Mouse (Mus musculus) hindbrain, embryonic 10.5 days (tissue): ENCODE measurements around the gene Nckap5. TPM values are rescaled to one million over a fixed set of nuclear protein-coding genes. Genes with fewer than 3 reads are reported as not detected.

Source experiments
- DNase-seq: peaks from one replicate; pipeline ENCODE4 v3.0.0-alpha.2; 2017; ENCODE audit warnings: low spot score
- H3K27ac ChIP-seq: fragments of 300-500 bp; sonication (generic); 2 replicates; pipeline ENCODE4 v1.5.1; 2016; ENCODE audit warnings: mild to moderate bottlenecking, moderate library complexity
- H3K27me3 ChIP-seq: fragments of 300-500 bp; sonication (generic); 2 replicates; pipeline ENCODE4 v1.6.1; 2016; ENCODE audit warnings: mild to moderate bottlenecking; ENCODE audit not compliant: poor library complexity, insufficient read depth, severe bottlenecking
- H3K36me3 ChIP-seq: fragments of 300-500 bp; sonication (generic); 2 replicates; pipeline ENCODE4 v1.6.1; 2016; ENCODE audit warnings: mild to moderate bottlenecking, moderate library complexity
- H3K4me1 ChIP-seq: fragments of 300-500 bp; sonication (generic); replicated peaks from 2 replicates; pipeline ENCODE4 v1.6.1; 2016; ENCODE audit warnings: mild to moderate bottlenecking
- H3K4me3 ChIP-seq: fragments of 300-500 bp; sonication (generic); 2 replicates; pipeline ENCODE4 v1.5.1; 2016; ENCODE audit warnings: mild to moderate bottlenecking, moderate library complexity
- H3K9me3 ChIP-seq: fragments of 300-500 bp; sonication (generic); 2 replicates; pipeline ENCODE4 v1.6.1; 2016; ENCODE audit warnings: mild to moderate bottlenecking, moderate library complexity
- WGBS: fragments of 180-500 bp; shearing (Covaris S2); methylation state at CpG from one replicate; pipeline ENCODE4 v1.1.7; 2016; 5-methylcytosine and 5-hydroxymethylcytosine counted together
- polyA plus RNA-seq: library from polyadenylated mRNA; unstranded; fragments of >200 nt; fragmentation: Nextera tagmentation; extraction: Ambion mirVana; gene quantifications from 2 replicates; pipeline ENCODE4 v1.2.1, GENCODE M21; 2016

Nckap5 gene
- polyA plus RNA-seq, 1 experiment from 2014 or later: 20.8 TPM

DNA sequence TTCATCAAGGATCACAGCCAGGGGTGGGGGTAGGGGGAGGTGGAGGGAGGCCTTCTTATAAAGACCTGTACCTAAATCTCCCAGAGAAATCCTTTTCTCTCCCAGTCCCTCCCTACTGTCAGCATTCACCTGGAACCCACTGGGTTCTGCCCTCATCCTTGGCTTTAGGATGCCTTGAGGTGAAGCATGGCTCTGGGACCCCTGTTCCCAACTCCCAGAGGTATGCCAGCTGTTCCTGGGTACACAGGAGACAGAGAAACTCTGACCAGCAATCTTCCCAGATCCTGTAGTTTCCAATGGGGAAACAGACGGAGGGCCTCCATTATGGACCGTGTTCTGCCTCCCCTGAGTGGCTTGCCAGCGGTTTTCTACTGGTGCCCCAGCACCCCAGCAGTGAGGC is 909.9 kb downstream of the Nckap5 start:
- DNase-seq: no peak
- H3K36me3 ChIP-seq: peaks cover 12% of the 10 kb centered on the region
- H3K27ac ChIP-seq: no peak overlapping the region
- peaks cover 9% of the 10 kb centered on the region; the same call in 1 of the 2 replicates for H3K9me3 ChIP-seq
- no peak overlapping the region for H3K4me3 ChIP-seq
- peaks cover 2% of the 10 kb centered on the region; the same call in 1 of the 2 replicates for H3K27me3 ChIP-seq
- WGBS: 92% methylated on average over 3 of the region's 3 CpGs
- no peaks in the 10 kb centered on the region for H3K4me1 ChIP-seq

DNA sequence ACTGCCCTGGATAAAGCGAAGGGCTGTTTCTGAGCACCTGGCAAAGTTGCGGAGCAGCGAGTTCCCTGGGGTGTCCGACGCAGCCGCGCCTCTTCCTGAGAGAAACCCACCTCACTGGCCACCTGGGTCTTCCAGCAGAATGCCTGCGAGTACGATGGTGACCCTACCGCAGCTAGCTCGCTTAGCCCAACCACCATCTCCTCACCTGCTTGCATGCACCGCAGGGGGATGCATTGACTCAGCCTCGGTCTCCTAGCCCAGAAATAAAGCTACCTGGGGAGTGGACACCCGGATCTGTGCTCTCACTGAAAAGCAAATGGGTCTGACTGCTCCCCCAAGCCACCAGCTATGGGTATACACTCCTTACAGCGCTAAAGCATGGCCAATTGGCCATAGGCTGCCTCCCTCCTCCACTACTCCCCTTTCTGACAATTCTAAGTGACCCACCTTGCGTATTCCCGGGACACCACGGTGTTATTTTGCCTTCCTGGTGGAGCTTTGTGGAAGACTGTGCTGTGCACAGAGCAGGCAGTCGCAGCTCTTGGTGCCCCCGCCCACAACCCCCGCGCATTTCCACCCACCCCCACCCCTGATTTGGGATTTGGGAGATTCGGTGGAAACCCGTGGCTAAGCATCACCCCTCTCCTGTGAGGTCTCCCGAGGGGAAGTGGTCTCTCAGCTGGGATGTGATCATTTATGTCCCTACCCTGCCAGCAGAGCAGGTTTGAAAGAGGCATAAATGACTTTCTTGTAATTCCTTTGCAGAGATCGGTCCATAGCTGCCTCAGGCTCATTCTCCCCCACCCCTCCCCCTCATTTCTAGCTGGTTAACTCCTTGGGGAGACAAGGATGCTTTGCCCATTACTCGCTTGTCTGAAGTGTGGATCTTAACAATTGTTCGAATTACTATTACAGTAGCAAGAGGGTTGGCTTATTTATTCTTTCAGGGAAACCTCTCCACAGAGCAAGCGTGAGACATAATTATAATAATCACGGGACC is 917.7 kb downstream of the Nckap5 start, which contains the start of gene Lypd1:
Lypd1 (minus strand) TSS at position 501 of the 1,000 bp plus-strand sequence.
- H3K27me3 ChIP-seq: peaks cover 77% of the 10 kb centered on the region
- peaks cover 32% of the 10 kb centered on the region for H3K4me1 ChIP-seq
- WGBS: 5% methylated on average over 30 of the region's 30 CpGs
- DNase-seq: peak; percentile 12
- H3K27ac ChIP-seq: peak within 1 kb of the TSS; percentile 67
- H3K4me3 ChIP-seq: peak within 1 kb of the TSS; percentile 63
- H3K36me3 ChIP-seq: no peaks in the 10 kb centered on the region
- H3K9me3 ChIP-seq: no peaks in the 10 kb centered on the region

DNA sequence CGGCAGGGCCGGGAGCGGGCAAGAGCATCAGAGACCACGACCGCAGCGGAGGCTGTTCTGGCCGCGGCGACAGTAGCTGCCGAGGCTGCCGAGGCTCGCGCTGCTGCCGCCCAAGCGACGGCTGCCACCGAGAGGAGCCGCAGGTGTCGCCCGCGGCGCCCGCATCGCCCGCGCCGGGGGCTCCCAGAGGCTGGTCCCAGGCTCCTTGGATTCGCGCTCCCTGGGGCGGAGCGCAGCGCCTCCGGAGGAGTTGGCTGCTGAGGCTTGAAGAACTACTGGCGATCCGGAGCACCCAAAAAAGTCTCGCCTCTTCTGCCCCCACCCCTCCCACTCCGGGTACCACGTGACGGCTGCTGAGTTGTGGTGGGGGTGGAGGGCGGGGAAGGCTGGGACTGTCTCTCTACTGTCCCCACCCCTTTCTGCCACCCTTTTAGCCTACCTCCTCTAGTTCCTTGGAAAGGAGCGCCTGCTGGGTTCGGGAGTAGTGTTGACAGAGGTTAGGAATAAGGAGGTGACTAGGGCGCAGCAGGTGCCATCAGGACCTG is 918.6 kb downstream of the Nckap5 start:
- peak overlapping the region; percentile 63 for H3K4me3 ChIP-seq
- no peaks in the 10 kb centered on the region for H3K9me3 ChIP-seq
- no peak for DNase-seq
- peaks cover 78% of the 10 kb centered on the region for H3K27me3 ChIP-seq
- H3K27ac ChIP-seq: peak overlapping the region; percentile 67
- H3K4me1 ChIP-seq: peaks cover 32% of the 10 kb centered on the region
- under 1% methylated on average over 43 of the region's 43 CpGs for WGBS
- no peaks in the 10 kb centered on the region for H3K36me3 ChIP-seq

DNA sequence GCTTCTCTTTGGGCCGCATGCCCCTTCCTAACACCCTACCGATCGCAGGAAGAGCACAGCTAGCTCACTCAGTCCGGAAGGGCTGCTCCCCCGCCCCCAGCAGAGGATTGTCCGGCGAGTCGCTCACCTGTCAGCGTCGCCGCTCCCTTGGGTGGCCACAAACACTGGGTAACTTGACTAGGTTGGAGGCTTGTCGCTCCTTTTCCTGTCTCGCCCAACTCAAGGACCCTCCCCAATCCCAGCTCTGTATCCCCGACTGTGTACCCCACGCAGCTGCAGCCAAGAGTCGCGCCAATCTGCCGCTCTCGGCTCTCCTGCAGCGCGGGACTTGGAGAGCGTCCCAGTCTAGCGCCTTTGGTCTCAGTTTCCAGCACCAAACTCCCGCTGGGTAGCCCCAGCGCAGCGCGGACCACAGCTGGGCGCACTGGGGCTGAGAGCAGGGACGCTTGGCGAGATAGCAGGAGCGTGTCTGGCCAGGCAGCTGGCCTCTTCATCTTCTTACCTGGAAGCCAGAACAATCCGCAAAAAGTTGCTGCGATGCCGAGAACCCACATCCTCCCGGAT is 919.2 kb downstream of the Nckap5 start:
- Histone ChIP-seq H3K27ac (peak overlapping the region; percentile 67), H3K9me3 (no peaks in the 10 kb centered on the region), H3K27me3 (peaks cover 78% of the 10 kb centered on the region), H3K4me1 (peaks cover 32% of the 10 kb centered on the region), H3K36me3 (no peaks in the 10 kb centered on the region), H3K4me3 (peak overlapping the region; percentile 63)
- DNase-seq: peak; percentile 56
- WGBS: under 1% methylated on average over 35 of the region's 35 CpGs

DNA sequence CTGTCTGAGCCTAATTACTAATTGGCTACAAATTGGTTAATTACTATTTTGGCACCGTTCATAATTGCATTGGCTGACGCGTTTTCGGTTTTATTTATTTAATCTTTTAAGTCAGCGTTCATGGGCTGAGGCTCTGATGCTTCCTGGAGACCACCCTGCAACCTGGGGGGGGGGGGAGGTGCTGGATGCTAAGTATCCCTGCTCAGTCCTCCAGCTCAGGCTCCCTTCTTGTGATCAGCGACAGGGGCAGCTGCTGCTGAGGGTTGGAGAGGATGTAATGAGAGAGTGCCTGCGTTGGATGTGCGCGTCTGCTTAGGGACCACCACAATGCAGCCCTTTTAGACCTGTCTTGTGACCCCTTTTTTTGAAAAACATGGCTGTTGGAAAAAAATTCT is 919.7 kb downstream of the Nckap5 start:
- Histone ChIP-seq H3K36me3 (no peaks in the 10 kb centered on the region), H3K4me3 (peak overlapping the region; percentile 63), H3K4me1 (peaks cover 32% of the 10 kb centered on the region), H3K27ac (peak overlapping the region; percentile 16; the same call in 1 of the 2 replicates), H3K9me3 (no peaks in the 10 kb centered on the region), H3K27me3 (peaks cover 78% of the 10 kb centered on the region)
- WGBS: 4% methylated on average over 9 of the region's 9 CpGs
- no peak for DNase-seq

DNA sequence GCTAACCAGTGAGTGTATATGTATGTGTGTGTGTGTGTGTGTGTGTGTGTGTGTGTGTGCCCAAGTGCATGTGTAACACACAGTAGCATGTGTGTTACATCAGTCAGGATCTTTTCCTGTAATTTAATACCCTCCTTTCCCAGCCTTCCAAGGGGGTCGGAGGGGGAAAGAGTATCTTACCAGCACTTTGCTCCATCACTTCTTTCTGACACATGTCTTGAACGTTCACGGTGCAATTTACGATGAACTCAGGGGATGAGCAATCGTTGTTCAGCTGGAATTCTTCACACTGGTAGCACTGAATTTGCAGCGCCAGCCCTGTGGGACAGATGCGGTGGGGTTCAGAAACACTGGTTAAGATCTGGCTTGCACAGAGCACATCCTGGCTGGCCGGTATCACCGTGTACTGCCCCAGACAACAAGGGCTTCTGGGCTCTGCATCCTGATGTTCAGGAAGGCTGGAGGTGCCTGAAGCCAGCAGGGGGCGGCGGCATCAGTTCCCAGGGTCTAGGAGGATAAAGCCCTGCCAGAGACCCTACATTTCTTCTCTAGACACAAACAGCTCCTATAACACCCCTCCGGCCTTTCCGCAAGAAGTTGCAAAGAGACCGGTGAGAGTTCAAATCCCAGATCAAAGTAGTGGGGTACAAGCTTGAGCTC is 920.3 kb downstream of the Nckap5 start:
- no peaks in the 10 kb centered on the region for H3K36me3 ChIP-seq
- H3K27ac ChIP-seq: no peak overlapping the region

DNA sequence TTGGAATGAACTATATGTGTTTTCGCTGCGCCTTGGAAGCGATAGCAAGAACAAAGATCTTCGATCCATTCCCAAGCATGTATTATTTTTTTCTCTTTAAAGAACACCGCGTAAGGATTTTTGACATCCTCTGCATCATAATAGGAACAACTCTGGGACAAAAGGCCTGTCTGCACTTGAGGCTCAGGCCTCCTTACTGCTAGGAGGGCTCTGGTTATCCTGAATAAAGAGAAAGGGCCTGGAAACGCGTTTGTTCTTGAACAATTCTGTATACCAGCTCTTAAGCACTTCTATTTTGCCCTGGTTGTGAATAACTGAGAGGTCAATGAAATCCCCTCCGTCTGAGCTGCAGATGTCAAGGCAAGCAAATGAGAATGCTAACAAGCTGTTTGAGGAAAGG is 937.4 kb downstream of the Nckap5 start:
- H3K9me3 ChIP-seq: no peaks in the 10 kb centered on the region
- H3K27ac ChIP-seq: peak overlapping the region; percentile 16; the same call in 1 of the 2 replicates
- 56% methylated on average over 9 of the region's 9 CpGs for WGBS
- no peaks in the 10 kb centered on the region for H3K27me3 ChIP-seq
- no peak overlapping the region for H3K4me3 ChIP-seq
- H3K36me3 ChIP-seq: no peaks in the 10 kb centered on the region
- peaks cover 11% of the 10 kb centered on the region for H3K4me1 ChIP-seq
- no peak for DNase-seq

More for the DNA sequence above, 920.3 kb downstream of the Nckap5 start:
- peaks cover 32% of the 10 kb centered on the region for H3K4me1 ChIP-seq
- WGBS: 15% methylated on average over 14 of the region's 14 CpGs
- no peaks in the 10 kb centered on the region for H3K9me3 ChIP-seq
- DNase-seq: peak; percentile 66
- peaks cover 73% of the 10 kb centered on the region for H3K27me3 ChIP-seq
- H3K4me3 ChIP-seq: peak overlapping the region; percentile 63

DNA sequence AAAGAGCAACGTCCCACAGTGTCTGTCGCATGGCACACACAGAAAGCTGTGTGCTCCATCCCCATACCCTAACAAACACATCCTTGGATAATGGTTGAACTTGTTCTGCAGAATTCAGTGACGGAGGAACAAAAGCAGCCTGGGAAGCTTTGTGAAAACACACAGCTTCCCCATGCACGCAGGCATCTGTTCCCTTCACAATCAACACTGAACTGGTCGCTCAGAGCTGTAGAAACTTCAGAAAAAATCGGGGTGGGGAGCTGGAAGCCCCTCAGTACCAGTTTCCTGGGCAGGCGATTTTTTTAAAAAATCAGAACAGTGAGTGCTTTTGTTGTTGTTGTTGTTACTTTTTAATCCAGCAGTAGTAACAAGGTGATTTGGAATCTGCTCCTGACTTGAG is 960.5 kb downstream of the Nckap5 start:
- no peak overlapping the region for H3K27ac ChIP-seq
- H3K4me1 ChIP-seq: peaks cover 14% of the 10 kb centered on the region; the same call in 1 of the 2 replicates
- H3K9me3 ChIP-seq: no peaks in the 10 kb centered on the region
- DNase-seq: no peak
- no peak overlapping the region for H3K4me3 ChIP-seq
- no peaks in the 10 kb centered on the region for H3K36me3 ChIP-seq
- 26% methylated on average over 7 of the region's 7 CpGs for WGBS
- no peaks in the 10 kb centered on the region for H3K27me3 ChIP-seq
